Comparison of ENCODE assay signal across 10 mouse cellular contexts in genomic region chr5:24871276-24871675, GRCm38 (mm10). TPM values are rescaled to one million over a fixed set of nuclear protein-coding genes. Genes with fewer than 3 reads are reported as not detected.
DNase-seq lines count a peak whose midpoint lies in the region; ATAC-seq and TF ChIP-seq lines count a peak whose summit lies in the region.
"Had no signal": no experiment of that assay in that cellular context is flagged by ENCODE, and none has a peak within 500 bp of the region (broad histone marks: within the 10 kb centered on the region; RNA-seq: fewer than 3 reads in every experiment).

No protein-coding gene starts in this region.

- no peak overlapping the region for H3K4me2 ChIP-seq in lung, postnatal 0 days (replicated peaks; ENCODE audit: low read depth, low read length)
- H3K4me2 ChIP-seq: heart, embryonic 12.5 days; stomach, embryonic 15.5 days had no signal

- TF ChIP-seq POLR2A in lung, adult 2 months (IDR thresholded peaks at IDR 0.05; ENCODE audit: borderline replicate concordance, extremely low read depth, low read depth, low read length) = no peak
- TF ChIP-seq POLR2A in bone marrow macrophage, adult 2 months (IDR thresholded peaks at IDR 0.05; ENCODE audit: borderline replicate concordance, low read depth, low read length) = no peak

- peak; percentile 13 for DNase-seq in lung, postnatal 0 days (ENCODE audit: low spot score)
- no peak for DNase-seq in lung, adult 2 months
- peak; percentile 27 for DNase-seq in R1 (ENCODE audit: low read depth, low spot score)
- peak; percentile 73 for DNase-seq in right cerebral cortex, adult 2 months (ENCODE audit: low spot score in 2 of 2)
- no peak for DNase-seq in kidney, postnatal 36 days
- DNase-seq in cerebellum, adult 9-10 months = no peak

- no peak overlapping the region for H3K27ac ChIP-seq in lung, postnatal 0 days (ENCODE audit: low read length)
- peak overlapping the region; percentile 11; the same call in 1 of the 2 replicates for H3K27ac ChIP-seq in bone marrow macrophage, adult 2 months (ENCODE audit: insufficient read depth, low read depth, low read length)
- H3K27ac ChIP-seq: stomach, embryonic 15.5 days had no signal

- WGBS in lung, postnatal 0 days = 82% methylated on average over 12 of the region's 12 CpGs
- WGBS in lung, adult 2 months = 85% methylated on average over 12 of the region's 12 CpGs

- no peaks in the 10 kb centered on the region for H3K27me3 ChIP-seq in lung, postnatal 0 days (replicated peaks; ENCODE audit: insufficient read depth, low read length)
- H3K27me3 ChIP-seq: heart, embryonic 12.5 days; stomach, embryonic 15.5 days had no signal

- no peak for ATAC-seq in lung, postnatal 0 days

- H3K9me3 ChIP-seq in lung, postnatal 0 days (ENCODE audit: low read length) = no peaks in the 10 kb centered on the region
- H3K9me3 ChIP-seq: G1E; stomach, embryonic 15.5 days had no signal

- no peak for TF ChIP-seq CTCF in lung, postnatal 0 days (IDR thresholded peaks at IDR 0.05)
- TF ChIP-seq CTCF in lung, adult 2 months (IDR thresholded peaks at IDR 0.05; ENCODE audit: insufficient read depth, low read length) = no peak
- no peak for TF ChIP-seq CTCF in bone marrow macrophage, adult 2 months (IDR thresholded peaks at IDR 0.05; ENCODE audit: low read depth, low read length)

- no peaks in the 10 kb centered on the region; the same call in 1 of the 2 replicates for H3K36me3 ChIP-seq in lung, postnatal 0 days (ENCODE audit: insufficient read depth, low read length)
- H3K36me3 ChIP-seq: G1E had no signal

- H3K9ac ChIP-seq in lung, postnatal 0 days (replicated peaks; ENCODE audit: low read depth) = no peak overlapping the region
- H3K9ac ChIP-seq: heart, embryonic 12.5 days; stomach, embryonic 15.5 days had no signal

- no peak overlapping the region for H3K4me3 ChIP-seq in lung, postnatal 0 days (ENCODE audit: low read depth, low read length)
- H3K4me3 ChIP-seq in lung, adult 2 months (replicated peaks; ENCODE audit: extremely low read depth, low read depth, low read length) = no peak overlapping the region
- peak overlapping the region; percentile 7 for H3K4me3 ChIP-seq in bone marrow macrophage, adult 2 months (ENCODE audit: insufficient read depth, low read length)
- H3K4me3 ChIP-seq: heart, embryonic 12.5 days; stomach, embryonic 15.5 days had no signal

- TF ChIP-seq EP300 in lung, postnatal 0 days (IDR thresholded peaks at IDR 0.05) = no peak

- no peaks in the 10 kb centered on the region for H3K4me1 ChIP-seq in lung, postnatal 0 days (ENCODE audit: insufficient read depth, low read depth, low read length)
- no peaks in the 10 kb centered on the region for H3K4me1 ChIP-seq in lung, adult 2 months (ENCODE audit: control insufficient read depth, insufficient read depth, low read length)
- peaks cover 15% of the 10 kb centered on the region for H3K4me1 ChIP-seq in bone marrow macrophage, adult 2 months (ENCODE audit: control insufficient read depth, insufficient read depth, low read length)
- H3K4me1 ChIP-seq: heart, embryonic 12.5 days; stomach, embryonic 15.5 days had no signal

RNA-seq across cellular contexts. Expression of gene Rheb, which starts 28.9 kb away (rescaled TPM):
- 180 and 189 TPM in 2 replicates for polyA plus RNA-seq in lung, postnatal 0 days (2015; fragmentation: Nextera tagmentation; extraction: Ambion mirVana)
- polyA plus RNA-seq in lung, adult 2 months (2012; rRNA removed) = 27.1 and 28.9 TPM in 2 replicates
- 96.2 and 97.1 TPM in 2 replicates for polyA plus RNA-seq in bone marrow macrophage, adult 2 months (2012; ENCODE audit: insufficient read depth, insufficient read length, missing spikeins)

Comparison
In these comparisons a context has a peak if more than half of its experiments do, and no peak if none do; other contexts are left out.
1. DNase-seq: peak in lung, postnatal 0 days (single experiment), R1 (single experiment) and right cerebral cortex, adult 2 months (2 of 2); none in lung, adult 2 months (single experiment), kidney, postnatal 36 days (0 of 2) and cerebellum, adult 9-10 months (single experiment).